Mouse (Mus musculus): Measurements from ENCODE around the gene Pak3.
A peak's percentile ranks its signal among the peaks of the same experiment; 100 is the strongest.

Pak3 gene

GRCm38 (mm10) chrX:143664221-143665150 lies 146.1 kb downstream of the Pak3 start:
- no peak for DNase-seq (ENCODE audit: extremely low read depth, low read depth)

- no peak for DNase-seq (ENCODE audit: extremely low read depth, low read depth)
These were observed 147.4 kb downstream of the Pak3 start for GRCm38 (mm10) chrX:143665771-143666170.

- no peak for DNase-seq (ENCODE audit: extremely low read depth, low read depth)
These were observed 148.6 kb downstream of the Pak3 start for GRCm38 (mm10) chrX:143666991-143667390.

- peak; percentile 4 for DNase-seq (ENCODE audit: extremely low read depth, low read depth)
These were observed 149.9 kb downstream of the Pak3 start for GRCm38 (mm10) chrX:143668242-143668641.

GRCm38 (mm10) chrX:143678566-143678965 lies 160.2 kb downstream of the Pak3 start:
- DNase-seq (ENCODE audit: extremely low read depth, low read depth), result no peak

- DNase-seq (ENCODE audit: extremely low read depth, low read depth), result no peak
These were observed 203.9 kb downstream of the Pak3 start for GRCm38 (mm10) chrX:143722250-143722649.

GRCm38 (mm10) chrX:143725411-143725810 lies 207.0 kb downstream of the Pak3 start:
- DNase-seq (ENCODE audit: extremely low read depth, low read depth), result no peak

GRCm38 (mm10) chrX:143736035-143736434 lies 217.6 kb downstream of the Pak3 start:
- DNase-seq (ENCODE audit: extremely low read depth, low read depth), result peak; percentile 34

- peak; percentile 41 for DNase-seq (ENCODE audit: extremely low read depth, low read depth)
These were observed 220.8 kb downstream of the Pak3 start for GRCm38 (mm10) chrX:143739171-143739570.

- DNase-seq (ENCODE audit: extremely low read depth, low read depth), result no peak
These were observed 244.2 kb downstream of the Pak3 start for GRCm38 (mm10) chrX:143762556-143762955.

GRCm38 (mm10) chrX:143815948-143816347 lies 297.6 kb downstream of the Pak3 start:
- no peak for DNase-seq (ENCODE audit: extremely low read depth, low read depth)

- DNase-seq (ENCODE audit: extremely low read depth, low read depth), result no peak
These were observed 300.6 kb downstream of the Pak3 start for GRCm38 (mm10) chrX:143818961-143819360.

GRCm38 (mm10) chrX:143826521-143826920 lies 308.1 kb downstream of the Pak3 start:
- DNase-seq (ENCODE audit: extremely low read depth, low read depth), result no peak

- no peak for DNase-seq (ENCODE audit: extremely low read depth, low read depth)
These were observed 308.8 kb downstream of the Pak3 start, which contains the start of gene Capn6 for GRCm38 (mm10) chrX:143827212-143827611. TSS of gene Capn6 (minus strand) at chrX:143827414.

- no peak for DNase-seq (ENCODE audit: extremely low read depth, low read depth)
These were observed 328.2 kb downstream of the Pak3 start for GRCm38 (mm10) chrX:143846637-143847036.

All from MEL-GATA-1-ER (cell line).